Mouse (Mus musculus) erythroblast, embryonic 14.5 days (primary cell): ENCODE measurements around the gene Zfp986.
"Not testable (repeated sequence)": the region's sequence is repeated elsewhere in the genome, so short reads cannot be mapped to it uniquely, and the experiment has no call there.

ENCODE experiments used
- GATA1 ChIP-seq: IDR thresholded peaks from 2 replicates; pipeline ENCODE4 v1.6.1; 2012; ENCODE audit warnings: low read length, inconsistent platforms, mixed read lengths
- TAL1 ChIP-seq: IDR thresholded peaks from 3 replicates; pipeline ENCODE4 v1.6.1; 2012; ENCODE audit warnings: low read length, inconsistent platforms, mixed read lengths

DNA sequence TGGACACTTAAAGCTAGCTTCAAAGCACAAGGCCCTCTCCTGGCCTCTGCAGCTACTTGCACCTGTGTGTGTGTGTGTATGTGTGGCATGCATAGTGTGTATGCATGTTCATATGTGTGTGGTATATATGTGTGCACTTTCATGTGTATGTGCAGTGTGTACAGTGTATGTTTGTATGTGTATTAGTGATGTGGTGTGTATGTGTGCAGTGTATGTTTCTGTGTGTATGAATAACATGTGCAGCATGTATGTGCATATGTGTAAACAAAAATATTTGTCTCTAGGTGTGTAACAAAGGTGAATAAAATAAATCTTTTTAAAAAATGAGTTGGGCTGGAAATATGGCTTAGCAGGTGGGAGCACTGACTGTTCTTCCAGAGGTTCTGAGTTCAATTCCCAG lies 21.8 kb upstream of the Zfp986 start:
- TF ChIP-seq GATA1, TAL1: not testable (repeated sequence)
